8 mouse cellular contexts compared by ENCODE assay signal in genomic region chr6:100670370-100670841, GRCm38 (mm10). TPM values are rescaled to one million over a fixed set of nuclear protein-coding genes. Genes with fewer than 3 reads are reported as not detected.
DNase-seq lines count a peak whose midpoint lies in the region; ATAC-seq and TF ChIP-seq lines count a peak whose summit lies in the region.

No protein-coding gene starts in this region.

- WGBS in intestine, embryonic 15.5 days: under 1% methylated on average over 32 of the region's 32 CpGs
- WGBS in limb, embryonic 11.5 days: under 1% methylated on average over 32 of the region's 32 CpGs
- under 1% methylated on average over 32 of the region's 32 CpGs for WGBS in midbrain, embryonic 11.5 days
- under 1% methylated on average over 32 of the region's 32 CpGs for WGBS in small intestine, adult 2 months

- H3K36me3 ChIP-seq in intestine, embryonic 15.5 days: no peaks in the 10 kb centered on the region
- no peaks in the 10 kb centered on the region for H3K36me3 ChIP-seq in limb, embryonic 11.5 days (ENCODE audit: control insufficient read depth, insufficient read depth, low read length)
- no peaks in the 10 kb centered on the region for H3K36me3 ChIP-seq in midbrain, embryonic 11.5 days (ENCODE audit: control insufficient read depth, insufficient read depth, low read length)
- no peaks in the 10 kb centered on the region; the same call in 1 of the 2 replicates for H3K36me3 ChIP-seq in small intestine, adult 2 months (ENCODE audit: control insufficient read depth, insufficient read depth, low read length)

- intact Hi-C loops in gastrocnemius, postnatal 36 days (cut with DNase I): loop anchor here (5.0 to 10.0 kb wide), 2 partner anchors 527 to 594 kb away; no protein-coding TSS in a partner anchor

- peak overlapping the region; percentile 41; the same call in 1 of the 2 replicates for H3K27ac ChIP-seq in intestine, embryonic 15.5 days
- H3K27ac ChIP-seq in limb, embryonic 11.5 days (replicated peaks; ENCODE audit: low read depth, low read length): no peak overlapping the region
- H3K27ac ChIP-seq in midbrain, embryonic 11.5 days (ENCODE audit: low read depth, low read length): no peak overlapping the region
- 0 out of 2 replicates have a peak overlapping the region, but pooled peaks have one; percentile 28 for H3K27ac ChIP-seq in small intestine, adult 2 months (ENCODE audit: insufficient read depth, low read depth, low read length)

- no peak for TF ChIP-seq POLR2A in small intestine, adult 2 months (IDR thresholded peaks at IDR 0.05; ENCODE audit: low read depth, low read length)

- peak; percentile 35 to 55 for DNase-seq in urinary bladder, adult 18-20 months (ENCODE audit: low spot score in 2 of 2)
- no peak for DNase-seq in urinary bladder, postnatal 10 days (ENCODE audit: low spot score)
- peak; percentile 60 for DNase-seq in embryo, embryonic 10.5 days (ENCODE audit: low spot score)
- DNase-seq in gastrocnemius, postnatal 36 days: peak; percentile 5 to 43
- peak; percentile 57 for DNase-seq in limb, embryonic 11.5 days (ENCODE audit: low spot score)
- DNase-seq in midbrain, embryonic 11.5 days (ENCODE audit: low spot score, missing footprints): peak; percentile 93

- H3K27me3 ChIP-seq in intestine, embryonic 15.5 days (replicated peaks): no peaks in the 10 kb centered on the region
- H3K27me3 ChIP-seq in limb, embryonic 11.5 days (ENCODE audit: control insufficient read depth, insufficient read depth, low read length): no peaks in the 10 kb centered on the region
- H3K27me3 ChIP-seq in midbrain, embryonic 11.5 days (ENCODE audit: control insufficient read depth, insufficient read depth, low read length): no peaks in the 10 kb centered on the region
- H3K27me3 ChIP-seq in small intestine, adult 2 months (ENCODE audit: control insufficient read depth, insufficient read depth, low read length): no peaks in the 10 kb centered on the region

- TF ChIP-seq CTCF in small intestine, adult 2 months (IDR thresholded peaks at IDR 0.05; ENCODE audit: extremely low read depth, insufficient read length, insufficient replicate concordance, low read depth, low read length): no peak

- H3K4me3 ChIP-seq in intestine, embryonic 15.5 days (replicated peaks): peak overlapping the region; percentile 90
- peak overlapping the region; percentile 80 for H3K4me3 ChIP-seq in limb, embryonic 11.5 days (ENCODE audit: low read depth, low read length)
- H3K4me3 ChIP-seq in midbrain, embryonic 11.5 days (ENCODE audit: low read depth, low read length): peak overlapping the region; percentile 79
- H3K4me3 ChIP-seq in small intestine, adult 2 months (ENCODE audit: low read depth, low read length): peak overlapping the region; percentile 85

- ATAC-seq in intestine, embryonic 15.5 days: peak; percentile 79
- 0 out of 2 replicates have a peak, but pooled peaks have one; percentile 46 for ATAC-seq in limb, embryonic 11.5 days (ENCODE audit: insufficient number of reproducible peaks, low FRiP score, low TSS enrichment, low read depth)
- peak; percentile 68 for ATAC-seq in midbrain, embryonic 11.5 days (ENCODE audit: low FRiP score)

- peaks cover 10% of the 10 kb centered on the region for H3K4me1 ChIP-seq in intestine, embryonic 15.5 days (replicated peaks)
- 0 out of 2 replicates have a peak, but pooled peaks cover 2% of the 10 kb centered on the region for H3K4me1 ChIP-seq in limb, embryonic 11.5 days (ENCODE audit: control insufficient read depth, insufficient read depth, low read length)
- H3K4me1 ChIP-seq in midbrain, embryonic 11.5 days (ENCODE audit: control insufficient read depth, insufficient read depth, low read length): peaks cover 5% of the 10 kb centered on the region; the same call in 1 of the 2 replicates
- H3K4me1 ChIP-seq in small intestine, adult 2 months (ENCODE audit: control insufficient read depth, insufficient read depth, insufficient read length, low read length): peaks cover 2% of the 10 kb centered on the region; the same call in 1 of the 2 replicates

- peak overlapping the region; percentile 89 for H3K4me2 ChIP-seq in intestine, embryonic 15.5 days (replicated peaks)
- H3K4me2 ChIP-seq in limb, embryonic 11.5 days (ENCODE audit: low read depth, severe bottlenecking): peak overlapping the region; percentile 91
- peak overlapping the region; percentile 83 for H3K4me2 ChIP-seq in midbrain, embryonic 11.5 days

- peak overlapping the region; percentile 69 for H3K9ac ChIP-seq in intestine, embryonic 15.5 days
- H3K9ac ChIP-seq in limb, embryonic 11.5 days (ENCODE audit: low read length): peak overlapping the region; percentile 76
- H3K9ac ChIP-seq in midbrain, embryonic 11.5 days (ENCODE audit: low read length): peak overlapping the region; percentile 74

- H3K9me3 ChIP-seq in intestine, embryonic 15.5 days: no peaks in the 10 kb centered on the region
- H3K9me3 ChIP-seq in limb, embryonic 11.5 days (ENCODE audit: control insufficient read depth, low read length): no peaks in the 10 kb centered on the region
- no peaks in the 10 kb centered on the region for H3K9me3 ChIP-seq in midbrain, embryonic 11.5 days (ENCODE audit: control insufficient read depth, low read length)

RNA-seq across cellular contexts. Expression of gene Shq1, which starts 0.6 kb away (rescaled TPM):
- 1 to 10 TPM; 1.5 to 1.8 TPM for total RNA-seq in gastrocnemius, postnatal 36 days (2021)
- polyA plus RNA-seq in intestine, embryonic 15.5 days (2015; fragmentation: Nextera tagmentation; extraction: Ambion mirVana): 16.8 and 18.2 TPM in 2 replicates
- polyA plus RNA-seq in limb, embryonic 11.5 days (2014; fragmentation: Nextera tagmentation; extraction: Ambion mirVana): 18.0 and 20.3 TPM in 2 replicates
- 18.0 and 18.9 TPM in 2 replicates for polyA plus RNA-seq in midbrain, embryonic 11.5 days (2014; fragmentation: Nextera tagmentation; extraction: Ambion mirVana)
- polyA plus RNA-seq in small intestine, adult 2 months (2012; rRNA removed): 1.1 and 1.8 TPM in 2 replicates

RNA-seq across cellular contexts. Expression of gene Gxylt2, which starts 34.1 kb away (rescaled TPM):
- 1 to 10 TPM in 1 of 2 experiments, under 1 TPM in 1; 0.89 to 1.1 TPM for total RNA-seq in gastrocnemius, postnatal 36 days (2021)
- polyA plus RNA-seq in intestine, embryonic 15.5 days (2015; fragmentation: Nextera tagmentation; extraction: Ambion mirVana): 0.87 and 1.1 TPM in 2 replicates
- 5.2 and 6.1 TPM in 2 replicates for polyA plus RNA-seq in limb, embryonic 11.5 days (2014; fragmentation: Nextera tagmentation; extraction: Ambion mirVana)
- polyA plus RNA-seq in midbrain, embryonic 11.5 days (2014; fragmentation: Nextera tagmentation; extraction: Ambion mirVana): 3.3 and 3.8 TPM in 2 replicates
- polyA plus RNA-seq in small intestine, adult 2 months (2012; rRNA removed): 0.10 and 0.43 TPM in 2 replicates

Comparison
In these comparisons a context has a peak if more than half of its experiments do, and no peak if none do; other contexts are left out.
1. H3K27ac ChIP-seq: peak in intestine, embryonic 15.5 days (single experiment) and small intestine, adult 2 months (single experiment); none in limb, embryonic 11.5 days (single experiment) and midbrain, embryonic 11.5 days (single experiment).
2. Peak in every context shown above with its lines, with median percentiles within 50 percentile points of each other: ATAC-seq, H3K4me2 ChIP-seq, H3K4me3 ChIP-seq and H3K9ac ChIP-seq.